In the genomic region with DNA sequence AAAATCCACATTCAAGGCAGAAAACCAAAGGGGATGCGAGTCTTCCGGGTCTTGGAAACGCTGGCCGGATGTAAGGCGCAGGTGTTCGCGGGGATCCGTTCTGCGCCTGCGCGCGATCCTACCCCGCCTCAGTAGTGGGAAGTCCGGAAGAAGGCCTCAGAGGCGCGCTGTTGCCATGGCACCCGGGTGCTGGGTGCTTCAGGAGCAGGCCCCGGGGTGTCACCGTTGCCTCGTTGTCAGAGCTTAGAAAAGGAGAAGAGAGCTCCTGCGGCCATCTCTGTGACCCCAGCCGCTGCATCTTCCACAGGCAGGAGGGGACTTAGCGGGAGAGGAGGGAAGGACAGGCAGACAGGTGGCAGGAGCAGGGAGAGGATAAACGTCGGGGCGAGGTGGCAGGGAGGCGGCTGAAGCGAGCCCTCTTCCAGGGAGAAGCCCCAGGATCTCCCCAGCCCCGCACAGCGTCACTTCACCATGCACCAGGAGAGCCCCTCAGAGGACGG, we compare ENCODE assay signal across 8 mouse cellular contexts. TPM values are rescaled to one million over a fixed set of nuclear protein-coding genes. Genes with fewer than 3 reads are reported as not detected.
DNase-seq lines count a peak whose midpoint lies in the region; ATAC-seq and TF ChIP-seq lines count a peak whose summit lies in the region.

TSS of gene Ccdc181 (plus strand) at position 131 of the 500 bp plus-strand sequence.

- ATAC-seq in activated CD4-positive, CD25-positive, alpha-beta regulatory T cell, adult 4 months: peak; percentile 100
- peak; percentile 99 for ATAC-seq in megakaryocyte progenitor cell, adult 5-6 weeks (replicated peaks; ENCODE audit: poor library complexity)

- H3K4me1 ChIP-seq in cortical plate, adult 2 months (ENCODE audit: control insufficient read depth, insufficient read depth, low read length): no peaks in the 10 kb centered on the region

- peak within 1 kb of the TSS; percentile 51 for H3K4me3 ChIP-seq in cortical plate, adult 2 months (ENCODE audit: insufficient read depth, low read length)

- peak; percentile 81 to 91 for DNase-seq in gastrocnemius, adult 8-10 months (ENCODE audit: low spot score in 2 of 2)
- DNase-seq in induced T-regulatory cell, adult 2 months (ENCODE audit: low read depth): peak; percentile 97
- DNase-seq in left cerebral cortex, adult 9 months (ENCODE audit: low spot score in 2 of 2): peak; percentile 91 to 97
- peak; percentile 93 for DNase-seq in right cerebral cortex, postnatal 14 days
- peak; percentile 87 to 92 for DNase-seq in urinary bladder, postnatal 36 days (ENCODE audit: low spot score in 2 of 2)

- peak; percentile 75 for TF ChIP-seq POLR2A in cortical plate, adult 2 months (IDR thresholded peaks at IDR 0.05; ENCODE audit: extremely low read depth, insufficient read depth, low read length)

- no peak for TF ChIP-seq CTCF in cortical plate, adult 2 months (IDR thresholded peaks at IDR 0.05; ENCODE audit: extremely low read depth, insufficient read depth, low read length)

- peak within 1 kb of the TSS; percentile 41; the same call in 1 of the 2 replicates for H3K27ac ChIP-seq in cortical plate, adult 2 months (ENCODE audit: insufficient read depth, low read length)

RNA-seq across cellular contexts. Expression of gene Ccdc181, which starts in this region (rescaled TPM):
- 10 to 100 TPM in 1 of 2 experiments, 1 to 10 TPM in 1; 9.9 to 10.8 TPM for polyA plus RNA-seq in activated CD4-positive, CD25-positive, alpha-beta regulatory T cell, adult 4 months (2017; shearing (Covaris generic))
- polyA plus RNA-seq in cortical plate, adult 2 months (2012; rRNA removed): 19.1 and 21.1 TPM in 2 replicates
- 10 to 100 TPM; 10.6 to 13.1 (median 11.8) TPM for total RNA-seq in gastrocnemius, adult 8-10 months (2022)
- 11.8 and 13.5 TPM in 2 replicates for total RNA-seq in megakaryocyte progenitor cell, adult 5-6 weeks (2015)
- 29.0 and 31.0 TPM in 2 replicates for total RNA-seq in megakaryocyte progenitor cell, adult 5-6 weeks (2017)

Comparison
In these comparisons a context has a peak if more than half of its experiments do, and no peak if none do; other contexts are left out.
1. Peak in every context shown above with its lines: DNase-seq, ATAC-seq, H3K4me3 ChIP-seq and H3K27ac ChIP-seq.